Mouse (Mus musculus): ENCODE measurements around the gene Gm28048. TPM values are rescaled to one million over a fixed set of nuclear protein-coding genes. Genes with fewer than 3 reads are reported as not detected.
A peak's percentile ranks its signal among the peaks of the same experiment; 100 is the strongest.

Gene Gm28048
- polyA plus RNA-seq (2015; fragmentation: Nextera tagmentation; extraction: Ambion mirVana) = 6.8 and 9.0 TPM in 2 replicates

DNA sequence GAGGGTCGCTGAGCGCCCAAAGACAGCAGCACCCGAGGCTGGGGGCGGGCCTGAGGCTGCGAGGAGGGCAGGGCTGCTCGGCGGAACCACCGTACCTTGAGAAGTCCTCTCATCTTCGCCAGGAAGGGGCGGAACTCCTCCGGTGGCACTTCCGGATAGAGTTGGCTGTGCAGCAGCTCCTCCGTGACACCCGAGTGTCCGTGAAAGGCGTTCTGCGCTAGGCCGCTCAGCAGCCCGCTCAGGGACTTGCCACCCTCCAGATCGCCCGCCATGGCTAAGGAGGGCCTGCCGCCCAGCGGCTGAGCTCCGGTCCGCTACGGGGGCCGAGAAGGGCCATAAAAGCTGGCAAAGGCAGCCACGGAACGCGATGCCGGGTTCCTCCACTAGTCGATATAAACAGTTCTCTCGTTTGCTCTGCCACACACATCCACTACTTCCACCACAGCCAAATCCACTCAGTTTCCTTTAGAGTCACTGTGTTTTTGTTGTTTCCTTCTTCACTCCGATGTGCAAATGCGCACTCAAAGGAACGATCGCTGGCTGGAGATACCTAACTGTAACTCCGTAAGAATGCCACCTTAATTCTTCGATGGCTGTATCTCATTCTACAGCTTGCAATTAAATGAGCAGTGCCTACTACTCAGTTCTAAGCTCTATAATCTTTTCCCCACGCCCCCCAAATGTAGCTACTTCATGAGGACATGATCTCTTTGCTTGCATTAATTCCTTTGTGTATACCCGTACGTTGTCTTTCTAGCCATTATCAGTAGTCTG is at the start of gene Gm28048, which contains the start of gene Commd1:
TSS of gene Gm28048 (minus strand) at position 107 of the 774 bp plus-strand sequence.
TSS of gene Commd1 (minus strand) at position 399 of the 774 bp plus-strand sequence.
- Histone ChIP-seq H3K4me1 (replicated peaks) (peaks cover 38% of the 10 kb centered on the region), H3K9me3 (replicated peaks) (no peaks in the 10 kb centered on the region), H3K4me3 (replicated peaks) (peak within 1 kb of the TSS; percentile 72), H3K36me3 (peaks cover 19% of the 10 kb centered on the region), H3K9ac (peak within 1 kb of the TSS; percentile 80), H3K4me2 (peak within 1 kb of the TSS; percentile 86), H3K27ac (peak within 1 kb of the TSS; percentile 96), H3K27me3 (no peaks in the 10 kb centered on the region)
- DNase-seq (peak; percentile 90), ATAC-seq (ENCODE audit: low read depth) (peak; percentile 91)
- WGBS (ENCODE audit: insufficient replicate concordance) = 2% methylated on average over 42 of the region's 42 CpGs

DNA sequence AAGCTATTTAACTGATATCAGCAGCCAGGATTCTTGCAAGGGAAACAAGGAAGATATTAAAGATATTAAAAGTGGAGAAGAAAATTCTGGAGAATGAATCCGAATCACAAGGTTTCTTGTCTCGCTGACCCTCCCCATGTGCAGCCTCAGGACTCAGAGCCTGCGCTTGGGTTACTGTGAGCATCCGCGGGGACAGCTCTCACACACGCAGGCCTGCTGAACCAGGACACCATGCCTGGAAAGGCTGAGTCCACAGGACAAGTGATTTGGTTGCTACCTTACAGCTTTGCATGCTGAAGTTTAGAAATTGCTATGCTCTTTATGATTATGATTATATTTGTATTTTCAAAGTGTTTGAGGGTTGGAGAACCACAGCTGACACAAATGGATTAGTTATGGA is 47.5 kb upstream of the Gm28048 start:
- DNase-seq (no peak), ATAC-seq (ENCODE audit: low read depth) (no peak)
- no peak overlapping the region for H3K9ac ChIP-seq
- 67% methylated on average over 6 of the region's 6 CpGs for WGBS (ENCODE audit: insufficient replicate concordance)
- peaks cover 5% of the 10 kb centered on the region; the same call in 1 of the 2 replicates for H3K4me1 ChIP-seq (replicated peaks)
- H3K27me3 ChIP-seq = no peaks in the 10 kb centered on the region
- H3K27ac ChIP-seq = no peak overlapping the region
- no peaks in the 10 kb centered on the region for H3K36me3 ChIP-seq
- no peak overlapping the region for H3K4me3 ChIP-seq (replicated peaks)
- no peak overlapping the region for H3K4me2 ChIP-seq
- no peaks in the 10 kb centered on the region for H3K9me3 ChIP-seq (replicated peaks)

DNA sequence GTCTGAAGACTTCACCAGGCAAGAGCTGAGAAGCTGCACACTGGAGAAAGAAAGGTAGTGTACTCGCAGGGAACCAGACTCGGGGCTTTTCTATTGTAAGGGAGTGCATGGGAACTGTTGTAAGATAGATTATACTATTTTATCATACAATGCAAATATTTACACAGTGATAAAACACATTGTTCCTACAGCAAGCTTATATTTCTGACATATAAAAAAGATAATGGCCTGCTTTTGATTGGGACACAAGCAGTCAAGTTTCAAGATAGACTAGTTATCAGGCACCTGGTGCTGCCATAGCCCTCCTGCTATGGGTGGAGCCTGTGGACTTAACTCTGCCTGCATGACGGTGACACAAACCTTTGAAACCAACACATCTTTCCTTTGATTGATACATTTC is 47.1 kb upstream of the Gm28048 start:
- no peaks in the 10 kb centered on the region for H3K36me3 ChIP-seq
- no peak overlapping the region for H3K9ac ChIP-seq
- H3K4me1 ChIP-seq (replicated peaks) = peaks cover 5% of the 10 kb centered on the region; the same call in 1 of the 2 replicates
- WGBS (ENCODE audit: insufficient replicate concordance) = 32% methylated on average over 3 of the region's 3 CpGs
- ATAC-seq (ENCODE audit: low read depth) = 0 out of 2 replicates have a peak, but pooled peaks have one; percentile 43
- no peaks in the 10 kb centered on the region for H3K27me3 ChIP-seq
- no peak for DNase-seq
- H3K27ac ChIP-seq = no peak overlapping the region
- no peak overlapping the region for H3K4me2 ChIP-seq
- H3K9me3 ChIP-seq (replicated peaks) = no peaks in the 10 kb centered on the region
- no peak overlapping the region for H3K4me3 ChIP-seq (replicated peaks)

DNA sequence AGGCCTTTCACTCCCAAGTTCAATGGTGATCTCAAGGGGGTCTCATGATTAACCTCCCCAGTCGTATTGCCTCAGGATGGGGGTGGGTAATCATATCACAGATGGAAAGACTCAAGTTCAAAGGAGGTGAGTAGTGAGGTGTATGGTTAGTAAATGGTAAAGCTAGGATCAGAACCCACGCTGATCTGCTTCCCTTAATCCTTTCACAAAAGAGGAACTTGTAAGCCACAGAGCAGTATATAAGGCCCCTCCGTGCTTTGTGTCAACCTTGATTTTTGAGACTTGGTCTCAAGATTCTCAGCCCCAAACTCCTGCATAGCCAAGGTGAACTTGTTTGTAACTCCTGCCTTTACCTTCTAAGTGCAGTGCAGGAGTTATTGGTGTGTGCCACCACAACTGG is 42.3 kb upstream of the Gm28048 start:
- WGBS (ENCODE audit: insufficient replicate concordance) = 35% methylated on average over 3 of the region's 3 CpGs
- H3K4me1 ChIP-seq (replicated peaks) = peaks cover 5% of the 10 kb centered on the region; the same call in 1 of the 2 replicates
- H3K9me3 ChIP-seq (replicated peaks) = no peaks in the 10 kb centered on the region
- no peak overlapping the region for H3K9ac ChIP-seq
- DNase-seq = no peak
- H3K36me3 ChIP-seq = no peaks in the 10 kb centered on the region
- no peak for ATAC-seq (ENCODE audit: low read depth)
- H3K4me3 ChIP-seq (replicated peaks) = no peak overlapping the region
- no peak overlapping the region for H3K27ac ChIP-seq
- H3K4me2 ChIP-seq = no peak overlapping the region
- H3K27me3 ChIP-seq = no peaks in the 10 kb centered on the region

DNA sequence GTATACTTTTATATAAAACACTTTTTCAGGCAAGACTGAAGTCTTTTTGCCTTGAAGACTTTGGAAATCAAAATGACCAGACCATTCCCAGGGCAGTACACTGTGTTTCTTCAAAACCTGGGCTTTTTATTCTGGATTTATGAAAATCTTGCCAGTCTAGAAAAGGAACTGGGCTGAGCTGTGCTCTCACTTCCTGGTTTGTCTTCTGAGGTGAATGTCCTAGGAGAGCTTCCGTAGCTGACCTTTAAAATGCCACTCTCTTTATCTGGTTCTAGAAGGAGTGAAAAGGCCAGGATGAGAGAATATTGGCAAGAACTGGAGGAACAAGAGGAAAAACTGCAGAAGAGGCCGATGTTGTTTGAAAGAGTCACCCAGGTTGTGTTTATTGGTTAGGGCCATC is 41.3 kb upstream of the Gm28048 start:
- ATAC-seq (ENCODE audit: low read depth) (no peak), DNase-seq (no peak)
- no peaks in the 10 kb centered on the region for H3K27me3 ChIP-seq
- no peaks in the 10 kb centered on the region for H3K9me3 ChIP-seq (replicated peaks)
- no peak overlapping the region for H3K4me3 ChIP-seq (replicated peaks)
- H3K9ac ChIP-seq = no peak overlapping the region
- no peaks in the 10 kb centered on the region for H3K36me3 ChIP-seq
- 66% methylated on average over 2 of the region's 2 CpGs for WGBS (ENCODE audit: insufficient replicate concordance)
- no peaks in the 10 kb centered on the region for H3K4me1 ChIP-seq (replicated peaks)
- no peak overlapping the region for H3K27ac ChIP-seq
- H3K4me2 ChIP-seq = no peak overlapping the region

DNA sequence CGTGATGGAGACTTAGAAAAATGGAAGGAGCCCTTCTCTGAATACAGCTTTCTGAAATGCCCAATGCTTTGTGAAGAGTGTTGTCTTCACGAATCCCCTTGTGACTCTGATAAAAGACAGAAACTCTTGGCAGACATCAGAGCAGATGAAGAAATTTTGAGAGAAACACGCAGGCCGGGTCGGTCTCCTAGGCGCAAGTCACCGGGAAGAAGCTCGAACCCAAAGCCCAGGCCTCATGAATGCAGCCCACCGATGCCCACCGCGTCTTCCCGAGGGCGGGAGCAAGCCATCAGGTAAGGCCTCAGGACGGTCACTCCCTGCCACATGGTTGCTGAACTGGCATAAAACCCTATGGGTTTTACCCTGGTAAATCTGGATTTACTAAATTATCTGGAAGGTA is 39.0 kb upstream of the Gm28048 start:
- Histone ChIP-seq H3K36me3 (no peaks in the 10 kb centered on the region), H3K4me1 (replicated peaks) (no peaks in the 10 kb centered on the region), H3K9me3 (replicated peaks) (no peaks in the 10 kb centered on the region), H3K4me2 (no peak overlapping the region), H3K4me3 (replicated peaks) (no peak overlapping the region), H3K27me3 (no peaks in the 10 kb centered on the region), H3K27ac (no peak overlapping the region), H3K9ac (no peak overlapping the region)
- DNase-seq (no peak), ATAC-seq (ENCODE audit: low read depth) (no peak)
- 84% methylated on average over 14 of the region's 14 CpGs for WGBS (ENCODE audit: insufficient replicate concordance)

DNA sequence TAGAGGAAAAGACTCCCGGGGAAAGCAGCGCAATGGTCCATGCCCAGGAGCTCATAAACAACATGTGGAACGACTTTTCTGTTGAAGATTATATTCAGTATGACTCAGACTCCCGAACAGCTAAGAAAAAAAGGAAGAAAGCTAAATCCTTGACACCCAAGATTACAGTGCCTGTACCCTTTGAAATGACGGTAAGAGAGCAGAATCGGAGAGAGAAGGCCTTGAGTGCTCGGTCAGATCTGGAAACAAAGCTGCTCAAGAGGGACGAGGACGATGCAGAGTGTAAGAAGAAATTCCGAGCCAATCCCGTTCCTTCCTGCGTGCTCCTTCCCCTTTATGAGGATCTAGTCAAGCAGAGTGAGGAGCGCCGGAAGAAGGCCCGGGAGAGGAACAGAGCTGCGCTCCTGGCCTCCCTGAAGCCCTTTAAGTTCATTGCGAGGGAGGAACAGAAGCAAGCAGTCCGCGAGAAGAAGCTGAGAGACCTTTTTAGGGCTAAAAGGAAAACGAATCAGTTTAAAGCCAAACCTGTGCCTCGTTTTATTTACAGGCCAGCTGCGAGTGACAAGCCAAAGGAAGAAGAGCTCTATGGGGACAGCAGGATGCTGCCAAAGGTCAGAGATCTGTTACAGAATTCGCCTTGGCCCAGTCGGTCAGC is 38.4 kb upstream of the Gm28048 start:
- no peak for ATAC-seq (ENCODE audit: low read depth)
- no peaks in the 10 kb centered on the region for H3K27me3 ChIP-seq
- H3K36me3 ChIP-seq = no peaks in the 10 kb centered on the region
- no peak for DNase-seq
- H3K9me3 ChIP-seq (replicated peaks) = no peaks in the 10 kb centered on the region
- H3K9ac ChIP-seq = no peak overlapping the region
- H3K4me2 ChIP-seq = no peak overlapping the region
- H3K4me1 ChIP-seq (replicated peaks) = no peaks in the 10 kb centered on the region
- no peak overlapping the region for H3K27ac ChIP-seq
- no peak overlapping the region for H3K4me3 ChIP-seq (replicated peaks)
- WGBS (ENCODE audit: insufficient replicate concordance) = 68% methylated on average over 24 of the region's 24 CpGs

DNA sequence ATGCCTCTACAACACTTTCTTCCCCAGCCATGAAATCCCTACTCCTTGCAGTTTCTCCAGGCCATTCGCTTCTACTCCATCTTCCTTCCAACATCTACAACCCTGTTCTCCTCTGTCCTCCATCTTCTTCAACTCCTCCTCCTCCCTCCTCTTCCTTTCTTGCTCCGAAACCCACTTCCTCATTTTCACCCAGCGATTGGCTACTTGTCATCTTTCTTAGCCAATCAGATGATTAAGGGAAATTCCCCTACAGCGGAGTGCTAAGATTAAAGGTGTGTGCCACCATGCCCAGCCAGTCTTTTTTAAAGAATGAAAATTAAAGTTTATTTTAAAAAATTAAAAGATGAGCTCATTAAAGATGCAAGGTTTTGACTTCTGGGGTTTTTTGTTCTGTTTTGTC is 36.1 kb upstream of the Gm28048 start:
- DNase-seq (no peak), ATAC-seq (ENCODE audit: low read depth) (no peak)
- H3K4me1 ChIP-seq (replicated peaks) = no peaks in the 10 kb centered on the region
- no peaks in the 10 kb centered on the region for H3K9me3 ChIP-seq (replicated peaks)
- H3K9ac ChIP-seq = no peak overlapping the region
- H3K4me2 ChIP-seq = no peak overlapping the region
- H3K4me3 ChIP-seq (replicated peaks) = no peak overlapping the region
- H3K36me3 ChIP-seq = no peaks in the 10 kb centered on the region
- 60% methylated on average over 4 of the region's 4 CpGs for WGBS (ENCODE audit: insufficient replicate concordance)
- no peaks in the 10 kb centered on the region for H3K27me3 ChIP-seq
- no peak overlapping the region for H3K27ac ChIP-seq

DNA sequence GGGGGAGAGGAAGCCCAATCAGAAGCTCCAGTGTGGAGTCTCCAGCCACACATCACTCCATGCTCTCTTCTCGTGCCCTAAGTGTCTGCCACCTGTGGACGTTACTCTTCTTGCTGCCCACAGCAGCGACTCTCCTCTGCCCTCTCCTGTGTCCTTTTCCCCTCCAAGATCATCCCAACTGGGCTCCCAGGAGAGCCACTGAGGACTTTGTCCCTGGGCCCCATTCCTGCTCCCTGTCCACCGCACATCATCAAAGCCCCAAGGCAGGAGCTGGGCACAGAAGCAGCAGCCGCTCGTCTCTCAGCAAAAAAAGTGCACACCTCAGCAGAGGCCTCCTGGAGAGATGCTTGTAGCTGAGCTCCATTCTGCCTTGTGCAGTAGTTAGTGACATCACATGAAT is 33.1 kb upstream of the Gm28048 start:
- 60% methylated on average over 6 of the region's 6 CpGs for WGBS (ENCODE audit: insufficient replicate concordance)

DNA sequence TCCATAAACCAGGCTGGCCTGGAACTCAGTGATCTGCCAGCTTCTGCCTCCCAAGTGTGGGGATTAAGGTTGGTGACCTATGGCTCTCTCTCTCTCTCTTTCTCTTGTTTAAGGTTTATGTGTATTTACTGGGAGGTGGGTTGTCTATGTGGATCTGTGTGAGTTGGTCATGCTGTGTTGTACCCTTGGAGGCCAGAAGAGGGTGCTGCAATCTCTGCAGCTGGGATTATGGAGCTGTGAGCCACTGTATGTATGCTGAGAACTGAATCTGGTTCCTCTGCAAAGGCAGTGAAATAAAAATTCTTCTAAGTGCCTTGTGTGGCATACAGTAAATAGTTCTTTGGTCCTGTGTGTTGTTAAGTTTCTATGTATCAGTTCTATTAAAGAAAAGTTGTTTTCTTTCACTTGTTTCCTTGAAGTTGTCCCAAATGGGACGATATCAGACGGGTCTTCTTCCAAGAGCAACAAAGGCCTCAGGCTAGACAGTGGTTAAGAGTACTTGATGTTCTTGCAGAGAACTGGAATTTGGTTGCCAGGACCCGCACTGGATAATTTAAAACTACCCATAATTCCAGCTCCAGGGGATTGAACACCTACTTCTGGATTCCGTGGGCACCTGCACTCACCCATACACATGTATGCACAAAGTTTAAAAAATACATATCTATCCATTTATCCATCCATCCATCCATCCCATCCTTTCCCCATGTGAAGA is 31.8 kb upstream of the Gm28048 start:
- H3K4me2 ChIP-seq = no peak overlapping the region
- DNase-seq (peak; percentile 15), ATAC-seq (ENCODE audit: low read depth) (peak; percentile 50; the same call in 1 of the 2 replicates)
- no peak overlapping the region for H3K9ac ChIP-seq
- H3K9me3 ChIP-seq (replicated peaks) = no peaks in the 10 kb centered on the region
- WGBS (ENCODE audit: insufficient replicate concordance) = 70% methylated on average over 4 of the region's 4 CpGs
- no peak overlapping the region for H3K4me3 ChIP-seq (replicated peaks)
- H3K36me3 ChIP-seq = no peaks in the 10 kb centered on the region
- H3K27me3 ChIP-seq = no peaks in the 10 kb centered on the region
- peaks cover 6% of the 10 kb centered on the region; the same call in 1 of the 2 replicates for H3K4me1 ChIP-seq (replicated peaks)
- H3K27ac ChIP-seq = no peak overlapping the region

More for the DNA sequence above, 33.1 kb upstream of the Gm28048 start:
- Histone ChIP-seq H3K9ac (no peak overlapping the region), H3K27ac (no peak overlapping the region), H3K4me1 (replicated peaks) (no peaks in the 10 kb centered on the region), H3K4me2 (no peak overlapping the region), H3K36me3 (no peaks in the 10 kb centered on the region), H3K4me3 (replicated peaks) (no peak overlapping the region), H3K9me3 (replicated peaks) (no peaks in the 10 kb centered on the region), H3K27me3 (no peaks in the 10 kb centered on the region)
- DNase-seq (no peak), ATAC-seq (ENCODE audit: low read depth) (no peak)

DNA sequence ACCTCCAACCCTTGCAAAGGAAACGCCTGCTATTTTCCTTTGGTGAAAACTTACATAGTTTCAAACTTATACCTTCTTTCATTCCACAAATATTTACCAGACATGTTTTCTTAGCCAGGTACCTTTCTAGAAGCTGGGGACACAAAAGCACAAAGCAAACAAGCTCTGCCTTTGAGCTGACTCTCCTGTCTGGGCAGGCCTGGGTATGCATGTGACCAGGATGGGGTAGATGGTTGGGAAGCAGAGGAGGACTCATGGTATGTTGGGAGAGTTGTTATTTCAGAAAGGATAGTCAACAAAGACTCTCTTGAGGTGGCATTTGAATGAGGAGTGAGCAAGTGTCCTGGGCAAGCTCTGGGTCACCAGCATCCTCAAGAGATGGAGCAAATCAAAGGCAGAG is 31.2 kb upstream of the Gm28048 start:
- H3K9ac ChIP-seq = no peak overlapping the region
- no peak overlapping the region for H3K4me2 ChIP-seq
- no peaks in the 10 kb centered on the region for H3K27me3 ChIP-seq
- ATAC-seq (ENCODE audit: low read depth) = no peak
- no peak overlapping the region for H3K4me3 ChIP-seq (replicated peaks)
- peaks cover 6% of the 10 kb centered on the region; the same call in 1 of the 2 replicates for H3K4me1 ChIP-seq (replicated peaks)
- no peaks in the 10 kb centered on the region for H3K36me3 ChIP-seq
- H3K27ac ChIP-seq = no peak overlapping the region
- 50% methylated on average over 1 of the region's 1 CpGs for WGBS (ENCODE audit: insufficient replicate concordance)
- no peak for DNase-seq
- no peaks in the 10 kb centered on the region for H3K9me3 ChIP-seq (replicated peaks)

All from liver, embryonic 13.5 days (tissue).